Mouse (Mus musculus): ENCODE data around the gene Rfng. TPM values are rescaled to one million over a fixed set of nuclear protein-coding genes. Genes with fewer than 3 reads are reported as not detected.

Rfng gene
- polyA plus RNA-seq, 2 experiments, result 5.5 to 8.6 TPM

DNA sequence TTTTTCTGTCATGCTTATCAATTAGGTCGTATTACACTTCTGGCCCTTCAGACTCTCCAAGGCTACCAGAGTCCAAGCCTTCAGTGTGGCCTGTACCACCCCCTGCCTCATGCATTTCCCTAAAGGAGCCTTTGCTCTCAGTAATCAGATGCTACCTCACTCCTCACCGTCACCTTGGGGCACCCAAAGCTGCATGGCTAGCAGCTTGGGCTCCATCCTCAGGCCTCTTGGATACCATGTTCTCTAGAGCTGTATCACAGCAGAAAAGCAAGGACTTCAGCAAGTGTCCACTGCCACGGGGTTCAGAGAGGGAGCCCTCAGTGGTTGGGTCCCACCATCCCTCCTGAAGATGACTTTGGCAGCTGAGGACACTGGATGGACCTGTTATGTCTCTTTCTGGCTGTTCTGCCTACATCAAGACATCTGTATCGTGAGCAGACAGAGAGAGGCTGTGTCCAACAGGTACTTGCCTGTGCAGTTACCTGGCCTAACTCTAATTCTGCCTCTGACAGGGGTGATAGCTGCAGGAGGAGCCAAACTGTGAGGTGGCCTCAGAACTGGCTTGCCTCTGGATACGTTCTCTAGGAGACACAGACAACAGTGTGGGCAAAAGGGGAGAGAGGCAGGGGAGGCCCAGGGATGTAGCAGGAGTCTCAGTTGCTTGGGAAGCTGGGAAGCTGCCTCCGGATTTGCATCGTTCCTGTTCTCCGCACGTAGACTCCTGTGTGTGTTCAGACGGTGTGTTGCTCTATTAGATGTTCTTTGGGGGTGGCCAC, 45.9 kb upstream of the Rfng start:
- Histone ChIP-seq H3K27ac (no peak overlapping the region), H3K9me3 (ENCODE audit: control insufficient read depth, low read length) (no peaks in the 10 kb centered on the region), H3K9ac (replicated peaks) (no peak overlapping the region), H3K4me3 (ENCODE audit: insufficient read depth in 1 of 2, low read depth in 2 of 2, low read length in 2 of 2) (no peak overlapping the region), H3K4me1 (replicated peaks; ENCODE audit: control insufficient read depth in 2 of 2, insufficient read depth in 2 of 2, low read length in 1 of 2) (peaks cover 8 to 14% of the 10 kb centered on the region in 2 experiments; a peak in 2 of 4 replicates), H3K36me3 (replicated peaks; ENCODE audit: control insufficient read depth, insufficient read depth, low read depth) (no peaks in the 10 kb centered on the region), H3K27me3 (ENCODE audit: control insufficient read depth, insufficient read depth, low read length) (no peaks in the 10 kb centered on the region), H3K4me2 (ENCODE audit: low read depth) (no peak overlapping the region)
- 75% methylated on average over 10 of the region's 10 CpGs for WGBS (ENCODE audit: insufficient replicate concordance)
- no peak for ATAC-seq (ENCODE audit: insufficient read depth)
- no peak for DNase-seq (ENCODE audit: low read depth in 3 of 3, low spot score in 3 of 3)
- TF ChIP-seq CTCF (IDR thresholded peaks at IDR 0.05; ENCODE audit: low read depth) (no peak), EP300 (IDR thresholded peaks at IDR 0.05; ENCODE audit: low read depth) (no peak)

DNA sequence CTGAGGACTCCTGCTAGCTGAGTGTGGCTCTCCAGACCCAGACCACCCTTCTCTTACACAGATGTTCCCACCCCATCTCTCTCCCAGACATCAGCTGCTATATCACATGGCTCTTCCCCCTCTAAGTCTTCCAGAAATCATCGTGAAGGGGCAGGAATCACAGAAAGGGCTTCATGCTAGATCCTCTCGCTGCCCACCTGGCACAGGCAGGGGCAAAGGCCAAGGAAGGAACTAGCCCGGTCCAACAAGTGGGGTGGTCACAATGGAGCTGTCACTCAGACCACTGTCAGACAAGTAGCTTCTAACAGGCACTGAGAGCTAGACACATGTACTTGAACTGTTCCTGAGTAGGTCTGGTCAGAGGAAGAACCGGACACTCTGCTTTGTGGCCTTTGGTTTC, 44.4 kb upstream of the Rfng start:
- no peak for TF ChIP-seq CTCF (IDR thresholded peaks at IDR 0.05; ENCODE audit: low read depth)
- no peak for TF ChIP-seq EP300 (IDR thresholded peaks at IDR 0.05; ENCODE audit: low read depth)
- no peak for DNase-seq (ENCODE audit: low read depth in 3 of 3, low spot score in 3 of 3)
- no peaks in the 10 kb centered on the region for H3K9me3 ChIP-seq (ENCODE audit: control insufficient read depth, low read length)
- ATAC-seq (ENCODE audit: insufficient read depth), result no peak
- 62% methylated on average over 4 of the region's 4 CpGs for WGBS (ENCODE audit: insufficient replicate concordance)
- H3K27me3 ChIP-seq (ENCODE audit: control insufficient read depth, insufficient read depth, low read length), result no peaks in the 10 kb centered on the region
- H3K4me2 ChIP-seq (ENCODE audit: low read depth), result no peak overlapping the region
- peaks cover 6 to 7% of the 10 kb centered on the region in 2 experiments; a peak in 2 of 4 replicates for H3K4me1 ChIP-seq (replicated peaks; ENCODE audit: control insufficient read depth in 2 of 2, insufficient read depth in 2 of 2, low read length in 1 of 2)
- H3K36me3 ChIP-seq (replicated peaks; ENCODE audit: control insufficient read depth, insufficient read depth, low read depth), result no peaks in the 10 kb centered on the region
- no peak overlapping the region for H3K4me3 ChIP-seq (ENCODE audit: insufficient read depth in 1 of 2, low read depth in 2 of 2, low read length in 2 of 2)
- no peak overlapping the region for H3K9ac ChIP-seq (replicated peaks)
- H3K27ac ChIP-seq, result no peak overlapping the region

DNA sequence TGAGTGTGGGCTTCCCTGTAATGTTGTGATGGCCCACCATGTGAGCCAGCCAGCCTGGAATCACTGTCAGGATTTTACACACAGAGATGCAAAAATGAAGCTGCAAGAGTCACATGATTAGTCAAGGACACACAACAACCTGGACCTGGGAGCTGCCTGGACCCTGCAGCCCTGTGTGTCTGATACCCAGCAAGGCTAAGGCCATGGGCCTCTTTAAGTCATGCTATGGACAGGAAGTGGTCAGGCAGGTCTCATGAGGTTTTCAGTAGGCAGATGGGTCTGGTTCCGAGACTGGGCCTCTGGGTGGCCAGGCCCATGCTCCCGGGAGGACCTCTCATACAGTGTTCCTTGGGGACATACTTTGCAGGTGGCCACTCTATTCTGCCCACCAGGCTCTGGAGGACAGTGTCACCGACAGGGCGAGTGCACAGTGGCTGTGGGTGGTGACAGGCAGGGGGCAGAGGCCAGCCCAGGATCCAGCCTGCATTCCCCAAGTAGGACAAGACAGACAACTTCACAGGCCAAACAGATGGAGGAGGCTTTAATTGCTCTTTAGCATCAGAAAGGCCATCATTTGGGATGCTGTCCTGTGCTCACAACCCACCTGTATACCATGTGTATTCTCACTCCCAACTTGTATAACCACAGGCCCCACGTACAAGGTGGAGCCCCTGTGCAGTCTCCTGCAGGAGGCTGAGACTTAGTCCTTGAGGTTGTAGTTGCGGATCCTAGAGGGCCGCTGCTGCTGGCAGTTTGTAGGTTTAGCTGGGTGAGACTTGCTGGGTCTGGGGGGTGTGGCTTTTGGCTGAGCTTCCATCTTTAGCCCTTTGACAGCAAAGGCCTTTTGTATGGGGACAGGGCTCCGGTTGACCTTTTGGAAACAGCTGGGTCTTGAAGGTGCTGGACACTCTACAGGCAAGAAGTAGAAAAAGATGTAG, 42.3 kb upstream of the Rfng start:
- ATAC-seq (ENCODE audit: insufficient read depth) (no peak), DNase-seq (ENCODE audit: low read depth in 3 of 3, low spot score in 3 of 3) (no peak)
- Histone ChIP-seq H3K4me2 (ENCODE audit: low read depth) (no peak overlapping the region), H3K4me3 (ENCODE audit: insufficient read depth in 1 of 2, low read depth in 2 of 2, low read length in 2 of 2) (no peak overlapping the region), H3K36me3 (replicated peaks; ENCODE audit: control insufficient read depth, insufficient read depth, low read depth) (peaks cover 2% of the 10 kb centered on the region), H3K9ac (replicated peaks) (no peak overlapping the region), H3K27me3 (ENCODE audit: control insufficient read depth, insufficient read depth, low read length) (no peaks in the 10 kb centered on the region), H3K9me3 (ENCODE audit: control insufficient read depth, low read length) (no peaks in the 10 kb centered on the region), H3K27ac (no peak overlapping the region), H3K4me1 (replicated peaks; ENCODE audit: control insufficient read depth in 2 of 2, insufficient read depth in 2 of 2, low read length in 1 of 2) (peaks cover 8 to 12% of the 10 kb centered on the region in 2 experiments; a peak in 3 of 4 replicates)
- TF ChIP-seq CTCF (IDR thresholded peaks at IDR 0.05; ENCODE audit: low read depth) (no peak), EP300 (IDR thresholded peaks at IDR 0.05; ENCODE audit: low read depth) (no peak)
- WGBS (ENCODE audit: insufficient replicate concordance), result 74% methylated on average over 8 of the region's 8 CpGs

DNA sequence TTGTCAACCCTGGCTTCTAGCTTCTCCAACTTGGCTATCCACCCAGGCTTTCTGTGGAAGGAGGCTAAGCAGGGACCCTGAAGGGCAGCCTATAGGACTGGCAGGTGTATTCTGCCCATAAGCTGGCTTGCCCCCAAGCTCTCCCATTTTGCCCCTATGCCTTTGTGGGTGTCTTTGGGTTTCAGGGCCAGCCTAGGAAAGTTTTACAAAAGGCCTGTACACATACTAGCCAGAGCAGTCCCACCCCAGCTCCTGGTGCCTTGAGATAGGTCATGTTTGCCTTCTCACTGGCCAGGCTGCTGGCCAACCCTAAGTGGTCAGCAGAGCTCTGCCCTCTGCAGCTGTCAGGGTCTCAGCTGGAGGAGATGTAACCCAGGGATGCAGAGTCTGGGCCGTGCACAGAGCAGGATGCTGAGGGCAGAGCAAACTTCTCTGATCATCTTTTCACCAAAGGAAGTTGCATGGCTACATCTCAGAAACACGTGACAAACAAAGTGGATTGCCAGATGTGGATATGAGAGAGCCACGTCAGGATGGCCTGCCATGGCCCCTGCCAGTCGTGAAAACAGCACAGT, 41.4 kb upstream of the Rfng start:
- peak overlapping the region in 1 of 2 experiments; percentile 78; a peak in 2 of 4 replicates for H3K4me3 ChIP-seq (ENCODE audit: insufficient read depth in 1 of 2, low read depth in 2 of 2, low read length in 2 of 2)
- H3K4me2 ChIP-seq (ENCODE audit: low read depth), result peak overlapping the region; percentile 95
- no peak for ATAC-seq (ENCODE audit: insufficient read depth)
- H3K9me3 ChIP-seq (ENCODE audit: control insufficient read depth, low read length), result no peaks in the 10 kb centered on the region
- peaks cover 8 to 12% of the 10 kb centered on the region in 2 experiments; a peak in 3 of 4 replicates for H3K4me1 ChIP-seq (replicated peaks; ENCODE audit: control insufficient read depth in 2 of 2, insufficient read depth in 2 of 2, low read length in 1 of 2)
- peak overlapping the region; percentile 41 for H3K27ac ChIP-seq
- peak overlapping the region; percentile 83 for H3K9ac ChIP-seq (replicated peaks)
- H3K27me3 ChIP-seq (ENCODE audit: control insufficient read depth, insufficient read depth, low read length), result no peaks in the 10 kb centered on the region
- WGBS (ENCODE audit: insufficient replicate concordance), result 69% methylated on average over 4 of the region's 4 CpGs
- DNase-seq (ENCODE audit: low read depth in 3 of 3, low spot score in 3 of 3), result no peak
- H3K36me3 ChIP-seq (replicated peaks; ENCODE audit: control insufficient read depth, insufficient read depth, low read depth), result peaks cover 3% of the 10 kb centered on the region
- no peak for TF ChIP-seq EP300 (IDR thresholded peaks at IDR 0.05; ENCODE audit: low read depth)
- no peak for TF ChIP-seq CTCF (IDR thresholded peaks at IDR 0.05; ENCODE audit: low read depth)

Data from liver, embryonic 14.5 days (tissue).